Comparison of ENCODE assay signal across 10 mouse cellular contexts in the genomic region with DNA sequence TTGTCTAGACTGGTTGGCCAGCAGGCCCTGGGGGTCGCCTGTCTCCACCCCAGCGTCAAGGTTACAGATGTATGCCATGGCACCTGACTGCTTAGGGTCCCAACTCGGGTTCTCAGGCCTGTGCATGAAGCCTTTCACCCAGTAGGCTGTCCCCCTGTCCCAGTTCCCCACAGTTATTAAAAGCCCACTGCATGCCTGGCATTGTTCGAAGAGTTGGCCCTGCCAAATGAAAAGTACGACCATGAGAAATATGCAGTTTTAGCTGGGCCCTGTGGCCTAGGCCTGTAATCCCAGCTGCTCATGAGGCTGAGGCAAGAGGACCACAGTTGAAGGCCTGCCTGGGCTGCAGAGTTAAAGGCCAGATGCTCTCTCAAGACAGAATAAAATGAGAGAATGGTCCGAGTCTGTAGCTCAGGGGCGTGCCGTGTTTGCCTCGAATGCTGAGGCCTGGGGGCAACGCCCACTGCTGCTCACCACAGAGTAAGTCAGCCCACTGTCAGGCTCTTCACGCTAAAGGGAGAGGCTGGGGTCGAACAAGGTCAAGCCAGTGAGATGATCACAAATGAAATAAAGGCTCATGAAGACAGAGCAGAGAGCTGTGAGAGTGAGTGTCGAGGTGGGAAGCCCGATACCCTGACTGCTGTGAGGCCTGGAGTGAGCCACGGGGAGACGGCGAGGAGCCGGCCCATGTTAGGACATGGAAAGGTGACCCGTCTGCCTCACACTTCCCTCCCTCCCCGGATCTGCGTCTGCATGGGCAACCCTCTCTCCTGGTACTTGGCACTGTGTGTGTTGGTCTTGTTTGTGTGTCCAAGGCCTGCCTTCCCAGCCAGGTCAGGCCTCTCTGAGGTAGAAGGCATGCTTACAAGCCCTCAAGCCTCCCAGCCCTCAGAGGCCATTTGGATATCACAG.
DNase-seq lines count a peak whose midpoint lies in the region; ATAC-seq lines count a peak whose summit lies in the region.
"Had no signal": no experiment of that assay in that cellular context is flagged by ENCODE, and none has a peak within 500 bp of the region (broad histone marks: within the 10 kb centered on the region; RNA-seq: fewer than 3 reads in every experiment).

No protein-coding gene starts in this region.

- no peak for DNase-seq in heart, postnatal 25 days (ENCODE audit: low spot score)
- no peak for DNase-seq in midbrain, embryonic 10.5 days (ENCODE audit: low spot score)
- no peak for DNase-seq in midbrain, embryonic 14.5 days
- no peak for DNase-seq in c-Kit-positive CD71-positive TER-119-positive erythroid progenitor cells, embryonic 14.5 days (ENCODE audit: low spot score)
- DNase-seq in frontal cortex, postnatal 14 days (ENCODE audit: low spot score in 2 of 2), result no peak
- DNase-seq: cerebellum, postnatal 36 days; liver, postnatal 0 days had no signal

- no peak overlapping the region for H3K4me3 ChIP-seq in heart, embryonic 11.5 days (ENCODE audit: low read depth, low read length)
- no peak overlapping the region for H3K4me3 ChIP-seq in midbrain, embryonic 10.5 days
- no peak overlapping the region for H3K4me3 ChIP-seq in midbrain, embryonic 14.5 days (replicated peaks; ENCODE audit: low read depth, low read length)
- no peak overlapping the region for H3K4me3 ChIP-seq in embryonic facial prominence, embryonic 13.5 days

- H3K27me3 ChIP-seq in heart, embryonic 11.5 days (ENCODE audit: control insufficient read depth, insufficient read depth, low read length), result no peaks in the 10 kb centered on the region
- no peaks in the 10 kb centered on the region for H3K27me3 ChIP-seq in midbrain, embryonic 10.5 days (ENCODE audit: low read depth, poor library complexity, severe bottlenecking)
- H3K27me3 ChIP-seq in midbrain, embryonic 14.5 days (ENCODE audit: control insufficient read depth, insufficient read depth, low read length), result no peaks in the 10 kb centered on the region
- no peaks in the 10 kb centered on the region for H3K27me3 ChIP-seq in embryonic facial prominence, embryonic 13.5 days

- no peak overlapping the region for H3K9ac ChIP-seq in heart, embryonic 11.5 days (ENCODE audit: low read depth, low read length)
- no peak overlapping the region; the same call in 1 of the 2 replicates for H3K9ac ChIP-seq in midbrain, embryonic 14.5 days (replicated peaks; ENCODE audit: low read length)
- 0 out of 2 replicates have a peak overlapping the region, but pooled peaks have one; percentile 11 for H3K9ac ChIP-seq in embryonic facial prominence, embryonic 13.5 days
- H3K9ac ChIP-seq: liver, postnatal 0 days had no signal

- WGBS in heart, embryonic 11.5 days (ENCODE audit: insufficient replicate concordance), result 72% methylated on average over 21 of the region's 21 CpGs
- 83% methylated on average over 21 of the region's 21 CpGs for WGBS in midbrain, embryonic 10.5 days
- WGBS in midbrain, embryonic 14.5 days, result 78% methylated on average over 21 of the region's 21 CpGs
- WGBS in embryonic facial prominence, embryonic 13.5 days, result 71% methylated on average over 21 of the region's 21 CpGs

- no peaks in the 10 kb centered on the region for H3K36me3 ChIP-seq in heart, embryonic 11.5 days (ENCODE audit: control insufficient read depth, insufficient read depth, low read length)
- no peaks in the 10 kb centered on the region for H3K36me3 ChIP-seq in midbrain, embryonic 10.5 days
- no peaks in the 10 kb centered on the region for H3K36me3 ChIP-seq in midbrain, embryonic 14.5 days (ENCODE audit: control insufficient read depth, insufficient read depth, low read length)
- H3K36me3 ChIP-seq in embryonic facial prominence, embryonic 13.5 days, result no peaks in the 10 kb centered on the region

- no peak overlapping the region for H3K4me2 ChIP-seq in heart, embryonic 11.5 days
- no peak overlapping the region for H3K4me2 ChIP-seq in midbrain, embryonic 14.5 days (ENCODE audit: low read length)
- H3K4me2 ChIP-seq in embryonic facial prominence, embryonic 13.5 days, result no peak overlapping the region

- H3K27ac ChIP-seq in heart, embryonic 11.5 days (ENCODE audit: low read depth, low read length), result 0 out of 2 replicates have a peak overlapping the region, but pooled peaks have one; percentile 11
- H3K27ac ChIP-seq in midbrain, embryonic 10.5 days (replicated peaks), result peak overlapping the region; percentile 82
- no peak overlapping the region for H3K27ac ChIP-seq in midbrain, embryonic 14.5 days (replicated peaks; ENCODE audit: low read depth, low read length)
- peak overlapping the region; percentile 28; the same call in 1 of the 2 replicates for H3K27ac ChIP-seq in embryonic facial prominence, embryonic 13.5 days

- H3K9me3 ChIP-seq in heart, embryonic 11.5 days (replicated peaks; ENCODE audit: control insufficient read depth, low read length), result no peaks in the 10 kb centered on the region
- H3K9me3 ChIP-seq in midbrain, embryonic 10.5 days (replicated peaks), result no peaks in the 10 kb centered on the region
- H3K9me3 ChIP-seq in midbrain, embryonic 14.5 days (ENCODE audit: control insufficient read depth, low read length), result no peaks in the 10 kb centered on the region
- H3K9me3 ChIP-seq in embryonic facial prominence, embryonic 13.5 days, result no peaks in the 10 kb centered on the region

- ATAC-seq in heart, embryonic 11.5 days (replicated peaks; ENCODE audit: insufficient number of reproducible peaks, low FRiP score, low TSS enrichment), result no peak
- ATAC-seq in midbrain, embryonic 14.5 days (ENCODE audit: low FRiP score, low TSS enrichment), result no peak
- no peak for ATAC-seq in embryonic facial prominence, embryonic 13.5 days (ENCODE audit: insufficient number of reproducible peaks, insufficient read depth, low FRiP score, low TSS enrichment, low read depth)
- ATAC-seq in megakaryocyte progenitor cell, adult 5-6 weeks (replicated peaks; ENCODE audit: poor library complexity), result peak; percentile 32; the same call in 1 of the 2 replicates
- ATAC-seq: liver, postnatal 0 days had no signal

- peaks cover 50% of the 10 kb centered on the region for H3K4me1 ChIP-seq in heart, embryonic 11.5 days (ENCODE audit: control insufficient read depth, insufficient read depth, low read length)
- peaks cover 77% of the 10 kb centered on the region for H3K4me1 ChIP-seq in midbrain, embryonic 10.5 days
- H3K4me1 ChIP-seq in midbrain, embryonic 14.5 days (ENCODE audit: control insufficient read depth, insufficient read depth, low read length), result peaks cover 29% of the 10 kb centered on the region
- peaks cover 60% of the 10 kb centered on the region for H3K4me1 ChIP-seq in embryonic facial prominence, embryonic 13.5 days

- intact Hi-C loops in heart, postnatal 25 days (cut with DNase I), result no loop called here
